Mouse (Mus musculus): ENCODE measurements around the gene Uba3. TPM values are rescaled to one million over a fixed set of nuclear protein-coding genes. Genes with fewer than 3 reads are reported as not detected.

Gene Uba3
- 11.0 and 16.6 TPM in 2 replicates for polyA plus RNA-seq (2012; rRNA removed)

- peak within 1 kb of the TSS; percentile 95 for H3K4me3 ChIP-seq (ENCODE audit: insufficient read depth, low read depth, low read length)
- no peaks in the 10 kb centered on the region for H3K36me3 ChIP-seq (ENCODE audit: control insufficient read depth, insufficient read depth, low read length)
- no peaks in the 10 kb centered on the region for H3K27me3 ChIP-seq (replicated peaks; ENCODE audit: control insufficient read depth, insufficient read depth, low read length)
- H3K27ac ChIP-seq (ENCODE audit: insufficient read depth, low read depth, low read length) = peak within 1 kb of the TSS; percentile 74
- TF ChIP-seq CTCF (conservative IDR thresholded peaks at IDR 0.05; ENCODE audit: insufficient read depth, insufficient read length, low read depth, low read length) (no peak), POLR2A (IDR thresholded peaks at IDR 0.05; ENCODE audit: low read depth, low read length) (peak; percentile 68)
- WGBS = 1% methylated on average over 38 of the region's 38 CpGs
- H3K4me1 ChIP-seq (ENCODE audit: control insufficient read depth, insufficient read depth, low read length) = peaks cover 3% of the 10 kb centered on the region; the same call in 1 of the 2 replicates
- DNase-seq = peak; percentile 100
Measured at GRCm38 (mm10) chr6:97205439-97205885, at the start of gene Uba3. Gene Uba3, minus strand, starts transcription at chr6:97205647.

GRCm38 (mm10) chr6:97252711-97253221, 47.3 kb upstream of the Uba3 start, which contains the start of gene Lmod3:
Gene Lmod3, minus strand, starts transcription at chr6:97252759.
- no peak for TF ChIP-seq CTCF (conservative IDR thresholded peaks at IDR 0.05; ENCODE audit: insufficient read depth, insufficient read length, low read depth, low read length)
- TF ChIP-seq POLR2A (IDR thresholded peaks at IDR 0.05; ENCODE audit: low read depth, low read length) = no peak
- H3K27me3 ChIP-seq (replicated peaks; ENCODE audit: control insufficient read depth, insufficient read depth, low read length) = no peaks in the 10 kb centered on the region
- no peaks in the 10 kb centered on the region for H3K36me3 ChIP-seq (ENCODE audit: control insufficient read depth, insufficient read depth, low read length)
- H3K4me1 ChIP-seq (ENCODE audit: control insufficient read depth, insufficient read depth, low read length) = no peaks in the 10 kb centered on the region
- WGBS = 43% methylated on average over 9 of the region's 9 CpGs
- H3K27ac ChIP-seq (ENCODE audit: insufficient read depth, low read depth, low read length) = no peak within 1 kb of the TSS
- peak; percentile 41 for DNase-seq
- H3K4me3 ChIP-seq (ENCODE audit: insufficient read depth, low read depth, low read length) = no peak within 1 kb of the TSS

- H3K4me1 ChIP-seq (ENCODE audit: control insufficient read depth, insufficient read depth, low read length) = no peaks in the 10 kb centered on the region
- no peak for DNase-seq
- H3K27ac ChIP-seq (ENCODE audit: insufficient read depth, low read depth, low read length) = no peak overlapping the region
- H3K36me3 ChIP-seq (ENCODE audit: control insufficient read depth, insufficient read depth, low read length) = no peaks in the 10 kb centered on the region
- no peak overlapping the region for H3K4me3 ChIP-seq (ENCODE audit: insufficient read depth, low read depth, low read length)
- 52% methylated on average over 5 of the region's 5 CpGs for WGBS
- H3K27me3 ChIP-seq (replicated peaks; ENCODE audit: control insufficient read depth, insufficient read depth, low read length) = no peaks in the 10 kb centered on the region
- TF ChIP-seq POLR2A (IDR thresholded peaks at IDR 0.05; ENCODE audit: low read depth, low read length) = no peak
- TF ChIP-seq CTCF (conservative IDR thresholded peaks at IDR 0.05; ENCODE audit: insufficient read depth, insufficient read length, low read depth, low read length) = no peak
Measured at GRCm38 (mm10) chr6:97252086-97252485, 46.6 kb upstream of the Uba3 start.

- Histone ChIP-seq H3K27me3 (replicated peaks; ENCODE audit: control insufficient read depth, insufficient read depth, low read length) (no peaks in the 10 kb centered on the region), H3K27ac (ENCODE audit: insufficient read depth, low read depth, low read length) (no peak overlapping the region), H3K36me3 (ENCODE audit: control insufficient read depth, insufficient read depth, low read length) (no peaks in the 10 kb centered on the region), H3K4me1 (ENCODE audit: control insufficient read depth, insufficient read depth, low read length) (no peaks in the 10 kb centered on the region), H3K4me3 (ENCODE audit: insufficient read depth, low read depth, low read length) (no peak overlapping the region)
- DNase-seq = peak; percentile 74
- WGBS = 32% methylated on average over 6 of the region's 6 CpGs
- TF ChIP-seq POLR2A (IDR thresholded peaks at IDR 0.05; ENCODE audit: low read depth, low read length) = no peak
- TF ChIP-seq CTCF (conservative IDR thresholded peaks at IDR 0.05; ENCODE audit: insufficient read depth, insufficient read length, low read depth, low read length) = 0 out of 2 replicates have a peak, but pooled peaks have one; percentile 30
Measured at GRCm38 (mm10) chr6:97250966-97251365, 45.5 kb upstream of the Uba3 start.

- Histone ChIP-seq H3K27me3 (replicated peaks; ENCODE audit: control insufficient read depth, insufficient read depth, low read length) (no peaks in the 10 kb centered on the region), H3K4me3 (ENCODE audit: insufficient read depth, low read depth, low read length) (no peak overlapping the region), H3K4me1 (ENCODE audit: control insufficient read depth, insufficient read depth, low read length) (no peaks in the 10 kb centered on the region), H3K36me3 (ENCODE audit: control insufficient read depth, insufficient read depth, low read length) (no peaks in the 10 kb centered on the region), H3K27ac (ENCODE audit: insufficient read depth, low read depth, low read length) (no peak overlapping the region)
- TF ChIP-seq CTCF (conservative IDR thresholded peaks at IDR 0.05; ENCODE audit: insufficient read depth, insufficient read length, low read depth, low read length) (no peak), POLR2A (IDR thresholded peaks at IDR 0.05; ENCODE audit: low read depth, low read length) (no peak)
- DNase-seq = no peak
Measured at GRCm38 (mm10) chr6:97245200-97245599, 39.8 kb upstream of the Uba3 start.

GRCm38 (mm10) chr6:97242522-97242921, 37.1 kb upstream of the Uba3 start:
- no peak for DNase-seq
- H3K4me3 ChIP-seq (ENCODE audit: insufficient read depth, low read depth, low read length) = no peak overlapping the region
- TF ChIP-seq POLR2A (IDR thresholded peaks at IDR 0.05; ENCODE audit: low read depth, low read length) (no peak), CTCF (conservative IDR thresholded peaks at IDR 0.05; ENCODE audit: insufficient read depth, insufficient read length, low read depth, low read length) (no peak)
- H3K27me3 ChIP-seq (replicated peaks; ENCODE audit: control insufficient read depth, insufficient read depth, low read length) = no peaks in the 10 kb centered on the region
- 89% methylated on average over 4 of the region's 4 CpGs for WGBS
- no peaks in the 10 kb centered on the region for H3K4me1 ChIP-seq (ENCODE audit: control insufficient read depth, insufficient read depth, low read length)
- H3K36me3 ChIP-seq (ENCODE audit: control insufficient read depth, insufficient read depth, low read length) = no peaks in the 10 kb centered on the region
- no peak overlapping the region for H3K27ac ChIP-seq (ENCODE audit: insufficient read depth, low read depth, low read length)

GRCm38 (mm10) chr6:97240092-97240491, 34.6 kb upstream of the Uba3 start:
- H3K4me3 ChIP-seq (ENCODE audit: insufficient read depth, low read depth, low read length) = no peak overlapping the region
- TF ChIP-seq CTCF (conservative IDR thresholded peaks at IDR 0.05; ENCODE audit: insufficient read depth, insufficient read length, low read depth, low read length) (no peak), POLR2A (IDR thresholded peaks at IDR 0.05; ENCODE audit: low read depth, low read length) (no peak)
- DNase-seq = no peak
- WGBS = 78% methylated on average over 5 of the region's 5 CpGs
- H3K27ac ChIP-seq (ENCODE audit: insufficient read depth, low read depth, low read length) = no peak overlapping the region
- no peaks in the 10 kb centered on the region for H3K36me3 ChIP-seq (ENCODE audit: control insufficient read depth, insufficient read depth, low read length)
- H3K4me1 ChIP-seq (ENCODE audit: control insufficient read depth, insufficient read depth, low read length) = no peaks in the 10 kb centered on the region
- no peaks in the 10 kb centered on the region for H3K27me3 ChIP-seq (replicated peaks; ENCODE audit: control insufficient read depth, insufficient read depth, low read length)
